Mouse (Mus musculus): ENCODE data around the gene Eefsec. TPM values are rescaled to one million over a fixed set of nuclear protein-coding genes. Genes with fewer than 3 reads are reported as not detected.

The Eefsec gene
- polyA plus RNA-seq, 1 experiment from 2014 or later = 42.3 TPM

GRCm38 (mm10) chr6:88454545-88454944, 8.2 kb upstream of the Eefsec start:
- no peaks in the 10 kb centered on the region for H3K9me3 ChIP-seq
- H3K4me2 ChIP-seq (replicated peaks) = no peak overlapping the region
- 65% methylated on average over 2 of the region's 2 CpGs for WGBS
- H3K36me3 ChIP-seq = no peaks in the 10 kb centered on the region
- H3K4me1 ChIP-seq = no peaks in the 10 kb centered on the region
- no peak overlapping the region for H3K9ac ChIP-seq
- H3K4me3 ChIP-seq = no peak overlapping the region
- peaks cover 4% of the 10 kb centered on the region for H3K27me3 ChIP-seq
- ATAC-seq (ENCODE audit: low FRiP score, low read depth) = no peak
- H3K27ac ChIP-seq = no peak overlapping the region

GRCm38 (mm10) chr6:88447454-88447853, 1.1 kb upstream of the Eefsec start:
- Histone ChIP-seq H3K9ac (no peak overlapping the region), H3K4me1 (peaks cover 11% of the 10 kb centered on the region), H3K4me3 (no peak overlapping the region), H3K4me2 (replicated peaks) (no peak overlapping the region), H3K9me3 (no peaks in the 10 kb centered on the region), H3K27ac (no peak overlapping the region), H3K36me3 (no peaks in the 10 kb centered on the region), H3K27me3 (peaks cover 7% of the 10 kb centered on the region)
- ATAC-seq (ENCODE audit: low FRiP score, low read depth) = no peak
- 48% methylated on average over 4 of the region's 4 CpGs for WGBS

GRCm38 (mm10) chr6:88445661-88446060, 678 bp downstream of the Eefsec start:
- no peak for ATAC-seq (ENCODE audit: low FRiP score, low read depth)
- Histone ChIP-seq H3K9ac (peak overlapping the region; percentile 92), H3K27ac (no peak overlapping the region), H3K9me3 (no peaks in the 10 kb centered on the region), H3K4me1 (peaks cover 11% of the 10 kb centered on the region), H3K27me3 (peaks cover 7% of the 10 kb centered on the region; the same call in 1 of the 2 replicates), H3K4me3 (peak overlapping the region; percentile 91), H3K36me3 (no peaks in the 10 kb centered on the region), H3K4me2 (replicated peaks) (peak overlapping the region; percentile 76)
- WGBS = 14% methylated on average over 5 of the region's 5 CpGs

- Histone ChIP-seq H3K9me3 (no peaks in the 10 kb centered on the region), H3K9ac (no peak overlapping the region), H3K4me3 (no peak overlapping the region), H3K36me3 (no peaks in the 10 kb centered on the region), H3K27ac (no peak overlapping the region), H3K27me3 (no peaks in the 10 kb centered on the region; the same call in 1 of the 2 replicates), H3K4me1 (peaks cover 13% of the 10 kb centered on the region), H3K4me2 (replicated peaks) (no peak overlapping the region)
- WGBS = 85% methylated on average over 7 of the region's 7 CpGs
- no peak for ATAC-seq (ENCODE audit: low FRiP score, low read depth)
Measured at GRCm38 (mm10) chr6:88444076-88444750, 2.1 kb downstream of the Eefsec start.

- ATAC-seq (ENCODE audit: low FRiP score, low read depth) = no peak
- Histone ChIP-seq H3K9ac (no peak overlapping the region), H3K4me3 (no peak overlapping the region), H3K4me2 (replicated peaks) (no peak overlapping the region), H3K27ac (no peak overlapping the region), H3K9me3 (no peaks in the 10 kb centered on the region), H3K27me3 (no peaks in the 10 kb centered on the region), H3K4me1 (peaks cover 18% of the 10 kb centered on the region), H3K36me3 (no peaks in the 10 kb centered on the region)
- 83% methylated on average over 3 of the region's 3 CpGs for WGBS
Measured at GRCm38 (mm10) chr6:88443446-88443845, 2.9 kb downstream of the Eefsec start.

- WGBS = 84% methylated on average over 3 of the region's 3 CpGs
- H3K4me3 ChIP-seq = no peak overlapping the region
- H3K4me2 ChIP-seq (replicated peaks) = no peak overlapping the region
- no peak for ATAC-seq (ENCODE audit: low FRiP score, low read depth)
- no peaks in the 10 kb centered on the region for H3K27me3 ChIP-seq
- H3K9me3 ChIP-seq = no peaks in the 10 kb centered on the region
- H3K4me1 ChIP-seq = peaks cover 18% of the 10 kb centered on the region
- H3K9ac ChIP-seq = 0 out of 2 replicates have a peak overlapping the region, but pooled peaks have one; percentile 25
- H3K27ac ChIP-seq = no peak overlapping the region
- no peaks in the 10 kb centered on the region for H3K36me3 ChIP-seq
Measured at GRCm38 (mm10) chr6:88442551-88442950, 3.8 kb downstream of the Eefsec start.

- Histone ChIP-seq H3K4me2 (replicated peaks) (no peak overlapping the region), H3K9me3 (no peaks in the 10 kb centered on the region), H3K9ac (no peak overlapping the region), H3K36me3 (no peaks in the 10 kb centered on the region), H3K27me3 (no peaks in the 10 kb centered on the region), H3K27ac (no peak overlapping the region), H3K4me3 (no peak overlapping the region), H3K4me1 (peaks cover 7% of the 10 kb centered on the region; the same call in 1 of the 2 replicates)
- ATAC-seq (ENCODE audit: low FRiP score, low read depth) = no peak
- 68% methylated on average over 4 of the region's 4 CpGs for WGBS
Measured at GRCm38 (mm10) chr6:88439056-88439455, 7.3 kb downstream of the Eefsec start.

GRCm38 (mm10) chr6:88435609-88436008, 10.7 kb downstream of the Eefsec start:
- Histone ChIP-seq H3K4me3 (no peak overlapping the region), H3K4me1 (peaks cover 7% of the 10 kb centered on the region; the same call in 1 of the 2 replicates), H3K9me3 (no peaks in the 10 kb centered on the region), H3K4me2 (replicated peaks) (no peak overlapping the region), H3K36me3 (no peaks in the 10 kb centered on the region), H3K9ac (no peak overlapping the region), H3K27me3 (no peaks in the 10 kb centered on the region), H3K27ac (no peak overlapping the region)
- ATAC-seq (ENCODE audit: low FRiP score, low read depth) = no peak
- WGBS = 90% methylated on average over 7 of the region's 7 CpGs

- H3K36me3 ChIP-seq = no peaks in the 10 kb centered on the region
- no peaks in the 10 kb centered on the region for H3K9me3 ChIP-seq
- no peak overlapping the region for H3K9ac ChIP-seq
- no peak for ATAC-seq (ENCODE audit: low FRiP score, low read depth)
- no peak overlapping the region for H3K4me3 ChIP-seq
- no peak overlapping the region for H3K4me2 ChIP-seq (replicated peaks)
- WGBS = 23% methylated on average over 4 of the region's 4 CpGs
- H3K4me1 ChIP-seq = peaks cover 11% of the 10 kb centered on the region; the same call in 1 of the 2 replicates
- H3K27me3 ChIP-seq = no peaks in the 10 kb centered on the region
- H3K27ac ChIP-seq = no peak overlapping the region
Measured at GRCm38 (mm10) chr6:88431202-88431601, 15.1 kb downstream of the Eefsec start.

- H3K9me3 ChIP-seq = no peaks in the 10 kb centered on the region
- H3K36me3 ChIP-seq = no peaks in the 10 kb centered on the region
- H3K4me2 ChIP-seq (replicated peaks) = no peak overlapping the region
- H3K27me3 ChIP-seq = no peaks in the 10 kb centered on the region
- no peak for ATAC-seq (ENCODE audit: low FRiP score, low read depth)
- H3K9ac ChIP-seq = no peak overlapping the region
- no peak overlapping the region for H3K4me3 ChIP-seq
- 42% methylated on average over 7 of the region's 7 CpGs for WGBS
- peak overlapping the region; percentile 28; the same call in 1 of the 2 replicates for H3K27ac ChIP-seq
- peaks cover 29% of the 10 kb centered on the region for H3K4me1 ChIP-seq
Measured at GRCm38 (mm10) chr6:88416130-88416758, 30.1 kb downstream of the Eefsec start.

GRCm38 (mm10) chr6:88412604-88413003, 33.7 kb downstream of the Eefsec start:
- WGBS = 51% methylated on average over 2 of the region's 2 CpGs
- no peak for ATAC-seq (ENCODE audit: low FRiP score, low read depth)
- H3K27me3 ChIP-seq = no peaks in the 10 kb centered on the region
- H3K9me3 ChIP-seq = no peaks in the 10 kb centered on the region
- peaks cover 47% of the 10 kb centered on the region for H3K4me1 ChIP-seq
- no peak overlapping the region for H3K4me2 ChIP-seq (replicated peaks)
- H3K9ac ChIP-seq = no peak overlapping the region
- H3K4me3 ChIP-seq = no peak overlapping the region
- H3K36me3 ChIP-seq = no peaks in the 10 kb centered on the region
- H3K27ac ChIP-seq = no peak overlapping the region

GRCm38 (mm10) chr6:88409492-88409891, 36.8 kb downstream of the Eefsec start:
- Histone ChIP-seq H3K4me2 (replicated peaks) (no peak overlapping the region), H3K4me3 (no peak overlapping the region), H3K9ac (no peak overlapping the region), H3K9me3 (no peaks in the 10 kb centered on the region), H3K36me3 (no peaks in the 10 kb centered on the region), H3K4me1 (peaks cover 25% of the 10 kb centered on the region), H3K27ac (peak overlapping the region; percentile 44; the same call in 1 of the 2 replicates), H3K27me3 (no peaks in the 10 kb centered on the region)
- ATAC-seq (ENCODE audit: low FRiP score, low read depth) = no peak
- WGBS = 42% methylated on average over 5 of the region's 5 CpGs
